Mouse (Mus musculus): Measurements from ENCODE around the gene Grm1.

Grm1 gene

GRCm38 (mm10) chr10:10971311-10971710, 110.8 kb downstream of the Grm1 start:
- DNase-seq (ENCODE audit: low read depth in 2 of 2, low spot score in 2 of 2) = no peak

- DNase-seq (ENCODE audit: low read depth in 2 of 2, low spot score in 2 of 2) = no peak
These were observed 117.5 kb downstream of the Grm1 start for GRCm38 (mm10) chr10:10964490-10965150.

DNA sequence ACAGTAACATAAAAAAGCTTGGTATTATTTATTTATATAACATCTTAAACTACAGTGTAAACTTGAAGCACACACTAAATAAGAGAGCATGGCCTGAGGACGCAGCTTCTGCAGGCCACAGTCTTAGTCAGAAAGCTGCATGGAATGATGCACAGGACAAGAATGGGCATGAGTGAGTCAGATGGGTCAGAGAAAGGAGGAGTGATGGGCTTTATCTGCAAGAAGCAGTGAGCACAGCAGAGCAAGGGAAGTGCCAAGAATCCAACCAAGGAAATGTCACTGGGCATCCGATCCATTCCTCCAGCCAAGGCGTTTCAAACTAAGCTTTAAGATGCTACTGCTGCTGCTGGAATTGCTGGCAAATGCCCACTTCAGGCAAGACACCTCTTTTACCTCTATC, 131.6 kb downstream of the Grm1 start:
- DNase-seq (ENCODE audit: low read depth in 2 of 2, low spot score in 2 of 2) = no peak

DNA sequence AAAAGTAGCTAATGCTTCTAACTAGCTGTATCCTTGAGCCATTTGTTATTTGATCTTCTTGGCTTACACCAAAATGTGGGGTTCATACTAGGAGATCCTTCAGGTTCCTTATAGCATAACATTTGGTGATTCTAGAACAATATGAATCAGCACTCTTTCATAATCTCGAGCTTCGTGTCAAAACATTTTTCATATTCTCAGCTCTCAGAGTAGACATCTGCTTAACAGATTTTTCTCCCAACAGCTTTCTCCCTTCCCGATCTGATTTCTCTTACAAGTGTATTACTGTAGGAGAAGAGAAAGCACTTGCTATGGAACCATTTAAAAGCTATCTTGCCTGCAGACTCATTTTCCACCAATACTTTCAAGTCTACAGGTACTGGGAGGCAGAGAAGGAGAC, 133.0 kb downstream of the Grm1 start:
- no peak for DNase-seq (ENCODE audit: low read depth in 2 of 2, low spot score in 2 of 2)

DNA sequence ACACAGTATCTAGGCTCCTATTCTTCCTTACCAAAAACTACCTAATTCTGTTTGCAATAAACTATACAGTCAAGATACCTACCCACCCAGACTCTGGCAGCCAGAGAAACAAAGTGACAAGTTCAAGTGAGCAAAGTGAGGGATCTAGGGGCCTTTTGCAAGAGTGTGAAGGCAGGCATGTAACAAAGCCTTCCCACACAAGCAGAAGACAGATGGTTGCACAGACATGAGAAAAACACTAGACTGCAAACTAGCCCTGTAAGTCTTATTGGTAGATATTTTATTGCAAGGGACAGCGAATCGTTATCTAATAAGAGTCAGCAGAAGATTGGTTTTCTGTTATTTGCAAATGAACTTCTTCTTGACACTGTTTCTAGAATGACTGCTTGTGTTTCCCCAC, 134.6 kb downstream of the Grm1 start:
- DNase-seq (ENCODE audit: low read depth in 2 of 2, low spot score in 2 of 2) = no peak

- no peak for DNase-seq (ENCODE audit: low read depth in 2 of 2, low spot score in 2 of 2)
These were observed 138.2 kb downstream of the Grm1 start for GRCm38 (mm10) chr10:10944003-10944402.

GRCm38 (mm10) chr10:10942248-10942647, 139.9 kb downstream of the Grm1 start:
- no peak for DNase-seq (ENCODE audit: low read depth in 2 of 2, low spot score in 2 of 2)

DNA sequence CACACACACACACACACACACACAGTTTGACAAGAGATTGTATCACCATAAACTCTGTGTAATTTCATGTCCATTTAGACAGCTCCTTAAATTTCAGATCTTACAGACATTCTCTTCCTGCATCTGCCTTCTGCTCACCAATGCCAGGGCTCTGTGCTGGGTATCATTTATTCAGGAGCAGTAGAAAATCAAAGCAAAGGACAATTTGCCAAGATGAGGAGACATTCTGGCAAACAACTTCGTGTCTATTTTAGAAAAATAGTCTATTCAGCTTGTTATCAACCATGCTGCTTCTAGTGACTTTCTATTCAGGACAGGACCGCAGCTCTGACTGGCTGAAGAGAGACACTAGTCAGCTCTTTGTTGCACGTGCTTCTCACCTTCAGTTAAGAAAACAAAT, 146.3 kb downstream of the Grm1 start:
- no peak for DNase-seq (ENCODE audit: low read depth in 2 of 2, low spot score in 2 of 2)

DNA sequence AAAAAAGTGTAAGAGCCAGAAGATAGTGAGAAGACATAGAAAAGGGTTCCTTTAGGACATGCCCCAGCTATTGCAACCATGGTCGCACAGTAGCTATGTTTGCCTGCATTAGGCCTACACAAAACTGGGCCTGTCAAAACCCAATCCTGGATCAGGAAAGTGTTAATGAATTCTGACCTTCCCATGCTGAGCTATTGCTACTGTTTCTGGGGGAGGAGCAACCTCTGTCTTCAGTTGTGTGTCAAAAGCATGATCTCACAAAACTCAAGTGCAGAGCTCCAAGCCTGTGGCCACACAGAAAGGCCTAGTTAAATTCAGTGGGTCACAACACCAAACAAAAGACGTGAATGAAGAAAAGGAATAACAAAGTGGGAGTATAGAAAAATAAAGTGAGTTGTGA, 152.5 kb downstream of the Grm1 start:
- DNase-seq (ENCODE audit: low read depth in 2 of 2, low spot score in 2 of 2) = no peak

DNA sequence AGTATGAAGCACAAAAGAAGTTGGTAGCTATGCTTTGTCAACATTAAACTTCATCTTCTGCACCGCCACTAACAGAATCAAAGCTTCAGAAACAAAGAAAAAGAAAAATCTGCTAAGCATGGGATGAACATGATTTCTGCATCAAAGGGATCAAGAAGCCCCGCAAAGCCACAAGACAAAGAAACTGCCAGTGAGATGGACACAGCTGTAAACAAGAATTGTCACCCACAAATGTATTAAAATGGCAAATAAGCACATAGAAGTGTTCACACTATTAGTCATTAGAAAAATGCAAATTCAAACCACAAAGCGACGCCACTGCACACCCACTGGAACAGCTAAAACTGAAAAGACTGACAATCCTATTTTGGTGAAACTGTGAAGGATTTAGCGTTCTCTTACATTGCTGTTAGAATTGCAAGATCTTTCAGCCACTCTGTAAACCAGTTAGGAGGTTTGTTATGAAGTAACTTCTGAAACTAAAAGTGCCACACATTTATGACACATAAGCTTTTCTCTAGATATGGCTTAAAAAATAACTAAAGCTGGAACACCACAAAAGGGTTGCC, 153.3 kb downstream of the Grm1 start:
- DNase-seq (ENCODE audit: low read depth in 2 of 2, low spot score in 2 of 2) = no peak

- DNase-seq (ENCODE audit: low read depth in 2 of 2, low spot score in 2 of 2) = no peak
These were observed 164.2 kb downstream of the Grm1 start for GRCm38 (mm10) chr10:10917857-10918399.

GRCm38 (mm10) chr10:10913621-10914020, 168.5 kb downstream of the Grm1 start:
- DNase-seq (ENCODE audit: low read depth in 2 of 2, low spot score in 2 of 2) = no peak

DNA sequence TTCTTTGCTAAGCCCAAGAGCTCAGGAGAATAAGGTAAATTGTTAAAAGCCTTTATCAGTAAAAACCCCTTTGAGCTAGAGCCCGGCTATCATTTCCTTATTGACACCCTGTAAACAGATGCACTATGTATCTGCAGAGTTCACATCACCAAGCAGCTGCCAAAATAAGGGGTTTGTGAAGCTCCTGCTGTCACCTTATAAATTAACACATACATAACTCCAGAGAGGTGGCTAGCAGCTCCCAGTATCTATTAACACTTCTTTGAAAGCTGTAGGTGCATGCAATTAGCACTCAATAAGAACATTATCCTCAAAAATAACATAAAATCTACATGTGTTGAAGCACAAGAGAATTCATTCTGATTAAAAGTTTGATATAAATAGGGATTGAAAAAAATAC, 191.9 kb downstream of the Grm1 start:
- DNase-seq (ENCODE audit: low read depth in 2 of 2, low spot score in 2 of 2) = no peak

GRCm38 (mm10) chr10:10888521-10888920, 193.6 kb downstream of the Grm1 start:
- no peak for DNase-seq (ENCODE audit: low read depth in 2 of 2, low spot score in 2 of 2)

GRCm38 (mm10) chr10:10884992-10885391, 197.2 kb downstream of the Grm1 start:
- no peak for DNase-seq (ENCODE audit: low read depth in 2 of 2, low spot score in 2 of 2)

- no peak for DNase-seq (ENCODE audit: low read depth in 2 of 2, low spot score in 2 of 2)
These were observed 210.0 kb downstream of the Grm1 start for GRCm38 (mm10) chr10:10872142-10872541.

GRCm38 (mm10) chr10:10870271-10870670, 211.9 kb downstream of the Grm1 start:
- no peak for DNase-seq (ENCODE audit: low read depth in 2 of 2, low spot score in 2 of 2)

GRCm38 (mm10) chr10:10866278-10866677, 215.9 kb downstream of the Grm1 start:
- DNase-seq (ENCODE audit: low read depth in 2 of 2, low spot score in 2 of 2) = no peak

GRCm38 (mm10) chr10:10864759-10865158, 217.4 kb downstream of the Grm1 start:
- no peak for DNase-seq (ENCODE audit: low read depth in 2 of 2, low spot score in 2 of 2)

GRCm38 (mm10) chr10:10847376-10848286, 234.5 kb downstream of the Grm1 start:
- DNase-seq (ENCODE audit: low read depth in 2 of 2, low spot score in 2 of 2) = no peak

- no peak for DNase-seq (ENCODE audit: low read depth in 2 of 2, low spot score in 2 of 2)
These were observed 237.0 kb downstream of the Grm1 start for GRCm38 (mm10) chr10:10845059-10845685.

Data from CD8-positive naive resting alpha-beta T cell, adult 2 months (primary cell).